8 mouse cellular contexts compared by ENCODE assay signal in the genomic region with DNA sequence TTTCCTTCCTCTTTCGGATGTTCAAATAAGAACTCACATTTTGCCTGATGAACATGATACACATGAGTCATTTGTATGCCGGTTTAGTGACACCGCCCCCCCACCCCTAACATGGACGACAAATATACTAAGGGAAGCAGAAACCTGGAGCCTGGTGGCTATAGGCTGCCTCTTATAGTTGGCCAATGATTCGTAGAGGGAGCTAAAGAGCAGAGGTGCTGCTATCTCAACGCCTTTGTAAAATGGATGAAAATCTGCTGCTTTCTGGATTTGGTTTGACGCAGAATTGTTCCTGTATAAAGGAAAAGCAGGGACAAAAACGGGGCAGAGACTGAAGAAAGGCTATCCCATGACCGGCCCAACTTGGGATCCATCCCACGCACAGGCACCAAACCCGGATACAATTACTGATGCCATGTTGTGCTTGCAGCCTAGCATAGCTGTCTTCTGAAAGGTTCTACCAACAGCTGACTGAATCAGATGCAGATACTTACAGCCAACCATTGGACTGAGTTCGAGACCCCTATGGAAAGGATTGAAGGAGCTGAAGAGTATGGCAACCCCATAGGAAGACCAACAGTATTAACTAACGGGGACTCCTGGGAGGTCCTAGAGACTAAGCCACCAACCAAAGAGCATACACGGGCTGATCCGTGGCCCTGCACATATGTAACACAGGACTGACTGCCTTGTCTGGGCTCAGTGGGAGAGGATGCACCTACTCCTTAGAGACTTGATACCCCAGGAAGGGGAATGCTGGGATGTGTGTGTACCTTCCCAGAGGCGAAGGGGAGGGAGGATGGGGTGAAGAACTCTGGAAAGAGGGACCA. TPM values are rescaled to one million over a fixed set of nuclear protein-coding genes. Genes with fewer than 3 reads are reported as not detected.
DNase-seq lines count a peak whose midpoint lies in the region; ATAC-seq and TF ChIP-seq lines count a peak whose summit lies in the region.

No protein-coding gene starts in this region.

- TF ChIP-seq CTCF in ES-Bruce4 (IDR thresholded peaks at IDR 0.05; ENCODE audit: low read depth, low read length): no peak

- peak overlapping the region; percentile 64 for H3K4me2 ChIP-seq in heart, embryonic 12.5 days

- peak; percentile 87 for DNase-seq in 3T3-L1 (ENCODE audit: low read depth, low spot score)
- peak; percentile 61 for DNase-seq in kidney, postnatal 10 days
- DNase-seq in spleen, adult 12 weeks (ENCODE audit: low spot score): peak; percentile 38
- no peak for DNase-seq in left cerebral cortex, adult 8-10 months (ENCODE audit: low spot score in 2 of 2)

- peak overlapping the region; percentile 84 for H3K27ac ChIP-seq in ES-Bruce4 (ENCODE audit: insufficient read depth, low read length)
- H3K27ac ChIP-seq in heart, embryonic 12.5 days (ENCODE audit: poor library complexity, severe bottlenecking): peak overlapping the region; percentile 98

- H3K9me3 ChIP-seq in ES-Bruce4 (replicated peaks; ENCODE audit: control insufficient read depth, insufficient read depth, low read length, poor library complexity, severe bottlenecking): no peaks in the 10 kb centered on the region
- no peaks in the 10 kb centered on the region for H3K9me3 ChIP-seq in heart, embryonic 12.5 days (replicated peaks)

- no peaks in the 10 kb centered on the region for H3K27me3 ChIP-seq in ES-Bruce4 (ENCODE audit: control insufficient read depth, insufficient read depth, low read length, poor library complexity, severe bottlenecking)
- H3K27me3 ChIP-seq in heart, embryonic 12.5 days (replicated peaks): no peaks in the 10 kb centered on the region

- 27% methylated on average over 16 of the region's 16 CpGs for WGBS in heart, embryonic 12.5 days

- peak overlapping the region; percentile 59 for H3K4me3 ChIP-seq in ES-Bruce4 (ENCODE audit: low read depth, low read length)
- peak overlapping the region; percentile 61 for H3K4me3 ChIP-seq in heart, embryonic 12.5 days

- H3K9ac ChIP-seq in ES-Bruce4 (ENCODE audit: low read depth, poor library complexity, severe bottlenecking): peak overlapping the region; percentile 88
- H3K9ac ChIP-seq in heart, embryonic 12.5 days: peak overlapping the region; percentile 37; the same call in 1 of the 2 replicates

- TF ChIP-seq EP300 in ES-Bruce4 (IDR thresholded peaks at IDR 0.05; ENCODE audit: insufficient read depth, low read depth, low read length): no peak

- no peaks in the 10 kb centered on the region for H3K36me3 ChIP-seq in ES-Bruce4 (ENCODE audit: control insufficient read depth, insufficient read depth, low read length, poor library complexity, severe bottlenecking)
- H3K36me3 ChIP-seq in heart, embryonic 12.5 days: no peaks in the 10 kb centered on the region

- peak; percentile 48 for ATAC-seq in common myeloid progenitor, adult 5-6 weeks (replicated peaks; ENCODE audit: low read depth, poor library complexity, severe bottlenecking)
- ATAC-seq in heart, embryonic 12.5 days (ENCODE audit: insufficient number of reproducible peaks, low FRiP score): peak; percentile 54
- peak; percentile 43 for ATAC-seq in megakaryocyte, adult 5-6 weeks (ENCODE audit: poor library complexity, severe bottlenecking)

- no peaks in the 10 kb centered on the region for H3K4me1 ChIP-seq in ES-Bruce4 (ENCODE audit: control insufficient read depth, insufficient read depth, low read length)
- H3K4me1 ChIP-seq in heart, embryonic 12.5 days (replicated peaks): peaks cover 6% of the 10 kb centered on the region

- no peak for TF ChIP-seq POLR2A in ES-Bruce4 (IDR thresholded peaks at IDR 0.05; ENCODE audit: insufficient read depth, low read length)

RNA-seq across cellular contexts. Expression of a gene that starts 7.7 kb away (rescaled TPM):
- 10.9 and 11.6 TPM in 2 replicates for polyA plus RNA-seq in ES-Bruce4 (2011; ENCODE audit: insufficient read depth, insufficient read length, low read depth, missing spikeins)
- 6.4 and 6.7 TPM in 2 replicates for total RNA-seq in common myeloid progenitor, adult 5-6 weeks (2017)
- polyA plus RNA-seq in heart, embryonic 12.5 days (2016; fragmentation: Nextera tagmentation; extraction: Ambion mirVana): 7.8 and 8.4 TPM in 2 replicates
- total RNA-seq in megakaryocyte, adult 5-6 weeks (2015): 35.6 and 43.1 TPM in 2 replicates
- 10.2 and 16.1 TPM in 2 replicates for total RNA-seq in megakaryocyte, adult 5-6 weeks (2017)
- total RNA-seq in left cerebral cortex, adult 8-10 months (2022): 10 to 100 TPM; 27.5 to 28.4 (median 28.0) TPM

RNA-seq across cellular contexts. Expression of a gene that starts 10.5 kb away (rescaled TPM):
- polyA plus RNA-seq in ES-Bruce4 (2011; ENCODE audit: insufficient read depth, insufficient read length, low read depth, missing spikeins): 1,494 and 1,686 TPM in 2 replicates
- 21.6 and 24.4 TPM in 2 replicates for total RNA-seq in common myeloid progenitor, adult 5-6 weeks (2017)
- 26.6 and 27.7 TPM in 2 replicates for polyA plus RNA-seq in heart, embryonic 12.5 days (2016; fragmentation: Nextera tagmentation; extraction: Ambion mirVana)
- 44.5 and 48.4 TPM in 2 replicates for total RNA-seq in megakaryocyte, adult 5-6 weeks (2015)
- total RNA-seq in megakaryocyte, adult 5-6 weeks (2017): 51.4 and 63.5 TPM in 2 replicates
- total RNA-seq in left cerebral cortex, adult 8-10 months (2022): 100 to 1,000 TPM in 3 of 4 experiments, 10 to 100 TPM in 1; 95.5 to 112 (median 107) TPM

RNA-seq across cellular contexts. Expression of a gene that starts 44.0 kb away (rescaled TPM):
- polyA plus RNA-seq in ES-Bruce4 (2011; ENCODE audit: insufficient read depth, insufficient read length, low read depth, missing spikeins): 0.15 TPM in 1 of 2 replicates, not detected in the other
- total RNA-seq in common myeloid progenitor, adult 5-6 weeks (2017): not detected in 2 replicates
- polyA plus RNA-seq in heart, embryonic 12.5 days (2016; fragmentation: Nextera tagmentation; extraction: Ambion mirVana): 1.4 and 1.7 TPM in 2 replicates
- total RNA-seq in megakaryocyte, adult 5-6 weeks (2015): 4.4 and 5.3 TPM in 2 replicates
- total RNA-seq in megakaryocyte, adult 5-6 weeks (2017): 4.7 and 5.0 TPM in 2 replicates
- total RNA-seq in left cerebral cortex, adult 8-10 months (2022): 1 to 10 TPM in 3 of 4 experiments, under 1 TPM in 1; 0.78 to 6.1 (median 2.8) TPM

Comparison
In these comparisons a context has a peak if more than half of its experiments do, and no peak if none do; other contexts are left out.
1. DNase-seq: peak in 3T3-L1 (single experiment), kidney, postnatal 10 days (single experiment) and spleen, adult 12 weeks (single experiment); none in left cerebral cortex, adult 8-10 months (0 of 2).
2. Peak in every context shown above with its lines, with median percentiles within 50 percentile points of each other: ATAC-seq.